Mouse (Mus musculus) yolk sac, embryonic 10.5 days (tissue): ENCODE measurements at regions not wholly inside any gene's neighbourhood (a gene's known extent, or its start where the extent isn't known, plus 50 kb on each side); places are given as distances from the start of the nearest gene placed in this dataset.
"Not testable (repeated sequence)": the region's sequence is repeated elsewhere in the genome, so short reads cannot be mapped to it uniquely, and the experiment has no call there.

Experiments used
- DNase-seq: peaks from one replicate; pipeline ENCODE4 v3.0.0-alpha.2; 2017; ENCODE audit warnings: low spot score

- DNase-seq = no peak
These were observed 103.6 kb upstream of the Thrb start for GRCm38 (mm10) chr14:17556458-17556857.

DNA sequence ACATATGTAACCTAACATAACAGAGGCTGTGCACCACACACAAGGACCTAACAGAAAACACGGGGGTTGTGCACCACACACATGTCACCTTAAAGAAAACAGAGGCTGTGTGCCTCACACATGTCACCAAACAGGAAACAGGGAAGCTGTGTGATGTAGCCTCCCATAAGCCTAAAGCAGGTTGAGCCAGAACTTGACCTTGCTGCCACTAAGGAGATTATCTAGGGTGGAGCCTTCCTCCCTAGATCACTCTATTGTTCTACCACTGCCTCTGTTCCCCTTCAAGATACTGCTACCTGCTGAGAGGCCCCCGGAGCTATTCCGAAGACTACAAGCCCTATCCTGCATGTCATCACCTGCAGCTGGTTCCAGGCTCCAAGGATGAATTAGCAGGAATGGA lies 100.1 kb upstream of the Thrb start:
- DNase-seq = not testable (repeated sequence)

- no peak for DNase-seq
These were observed 92.1 kb upstream of the Thrb start for GRCm38 (mm10) chr14:17567927-17568326.

DNA sequence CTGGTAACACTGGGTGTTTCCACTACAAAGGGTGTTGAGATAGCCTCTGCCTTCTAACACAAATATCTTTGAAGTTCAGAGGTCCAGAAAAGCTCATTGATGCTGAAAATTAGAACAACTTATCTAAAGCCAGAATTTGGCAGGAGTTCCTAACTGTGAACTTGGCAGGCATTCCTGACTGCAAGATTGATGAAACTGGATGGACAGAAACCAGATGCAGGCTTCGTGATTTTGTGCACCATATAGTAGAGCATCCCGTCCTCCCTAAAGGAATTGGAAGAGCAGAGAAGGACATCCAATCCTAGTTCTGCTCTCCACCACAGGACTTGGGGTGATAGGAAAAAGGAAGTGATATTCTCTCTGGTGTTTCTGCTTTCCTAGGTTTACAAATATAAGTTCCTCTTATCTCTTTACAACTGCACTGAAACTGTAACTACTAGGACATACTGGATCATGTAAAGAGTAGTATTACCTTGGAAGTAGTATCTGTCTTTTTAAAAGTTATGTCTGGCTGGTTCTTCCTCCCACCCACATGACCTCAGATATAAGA lies 90.9 kb upstream of the Thrb start:
- no peak for DNase-seq

GRCm38 (mm10) chr14:17578776-17579175 lies 81.3 kb upstream of the Thrb start:
- DNase-seq = no peak

DNA sequence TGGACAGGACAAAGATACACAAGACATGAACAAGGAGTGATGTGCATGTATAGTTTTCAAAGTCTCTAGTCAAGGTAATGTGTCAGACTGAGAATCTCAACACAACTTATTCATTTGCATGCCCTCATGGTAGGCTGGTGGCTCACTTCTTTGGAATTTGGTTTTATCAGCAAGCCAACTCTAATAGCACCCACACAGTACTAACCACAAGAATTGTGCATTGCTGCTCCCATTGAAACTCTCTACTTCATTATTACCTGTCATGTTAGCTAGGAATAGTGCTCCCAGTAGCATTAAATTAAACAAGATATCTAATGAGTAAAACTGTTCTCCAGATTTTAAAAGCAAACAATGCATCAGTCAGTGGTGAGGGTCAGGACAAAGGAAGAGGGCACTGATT lies 70.5 kb upstream of the Thrb start:
- DNase-seq = no peak

GRCm38 (mm10) chr14:17599553-17599952 lies 60.5 kb upstream of the Thrb start:
- DNase-seq = no peak

DNA sequence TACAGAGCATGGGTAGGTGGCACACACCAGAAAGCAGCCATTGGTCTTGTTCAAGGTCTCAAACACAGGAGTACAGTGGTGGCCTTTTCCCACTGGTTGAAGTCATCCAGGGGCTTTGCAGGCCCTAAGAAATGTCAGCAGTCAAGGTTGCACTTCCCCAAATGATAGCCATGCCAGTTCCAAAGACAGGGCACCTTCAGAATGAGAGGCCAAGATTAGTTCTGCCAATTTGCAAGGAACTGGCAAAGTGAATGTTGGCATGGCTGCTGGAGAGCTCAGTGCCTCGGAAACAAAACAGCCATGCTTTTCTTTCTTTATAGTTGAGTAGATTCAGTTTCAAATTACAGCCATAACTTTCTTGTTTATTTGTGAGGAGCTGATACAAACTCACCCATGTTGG lies 57.7 kb upstream of the Thrb start:
- no peak for DNase-seq

- no peak for DNase-seq
These were observed 54.0 kb upstream of the Thrb start for GRCm38 (mm10) chr14:17606018-17606417.

- no peak for DNase-seq
These were observed 52.9 kb upstream of the Thrb start for GRCm38 (mm10) chr14:17607186-17607585.
